Mouse (Mus musculus) midbrain, embryonic 15.5 days (tissue): ENCODE results near the gene Eif1b. TPM values are rescaled to one million over a fixed set of nuclear protein-coding genes. Genes with fewer than 3 reads are reported as not detected.
A peak's percentile ranks its signal among the peaks of the same experiment; 100 is the strongest.

Source experiments
- ATAC-seq: fragments of 200-750 bp; cut with Nextera tagmentation; replicated peaks from 2 replicates; pipeline ENCODE4 v1.8.0; 2017; ENCODE audit warnings: moderate TSS enrichment
- H3K27ac ChIP-seq: fragments of 300-500 bp; sonication (generic); 2 replicates; pipeline ENCODE4 v1.5.1; 2015; ENCODE audit warnings: mild to moderate bottlenecking, inconsistent platforms
- H3K27me3 ChIP-seq: fragments of 300-500 bp; sonication (generic); replicated peaks from 2 replicates; pipeline ENCODE4 v1.6.1; 2015; ENCODE audit warnings: inconsistent platforms
- H3K36me3 ChIP-seq: fragments of 300-500 bp; sonication (generic); replicated peaks from 2 replicates; pipeline ENCODE4 v1.6.1; 2015; ENCODE audit warnings: inconsistent platforms
- H3K4me1 ChIP-seq: fragments of 300-500 bp; sonication (generic); 2 replicates; pipeline ENCODE4 v1.6.1; 2015; ENCODE audit warnings: inconsistent platforms
- H3K4me2 ChIP-seq: fragments of 300-500 bp; sonication (generic); 2 replicates; pipeline ENCODE4 v1.6.1; 2015; ENCODE audit warnings: inconsistent platforms, mild to moderate bottlenecking, moderate library complexity
- H3K4me3 ChIP-seq: fragments of 300-500 bp; sonication (generic); 2 replicates; pipeline ENCODE4 v1.5.1; 2015; ENCODE audit warnings: mild to moderate bottlenecking, inconsistent platforms
- H3K9ac ChIP-seq: fragments of 300-500 bp; sonication (generic); 2 replicates; pipeline ENCODE4 v1.6.1; 2015; ENCODE audit warnings: mild to moderate bottlenecking, inconsistent platforms
- H3K9me3 ChIP-seq: fragments of 300-500 bp; sonication (generic); 2 replicates; pipeline ENCODE4 v1.6.1; 2016; ENCODE audit warnings: inconsistent platforms
- WGBS: fragments of 180-500 bp; shearing (Covaris S2); methylation state at CpG from one replicate; pipeline ENCODE4 v1.1.7; 2015; ENCODE audit warnings: mixed read lengths; 5-methylcytosine and 5-hydroxymethylcytosine counted together
- polyA plus RNA-seq: library from polyadenylated mRNA; unstranded; fragments of >200 nt; fragmentation: Nextera tagmentation; extraction: Ambion mirVana; gene quantifications from 2 replicates; pipeline ENCODE4 v1.2.1, GENCODE M21; 2015

The Eif1b gene
- polyA plus RNA-seq, result 294 and 304 TPM in 2 replicates

- Histone ChIP-seq H3K9me3 (no peaks in the 10 kb centered on the region), H3K27me3 (no peaks in the 10 kb centered on the region), H3K4me2 (peak within 1 kb of the TSS; percentile 62), H3K36me3 (peaks cover 15% of the 10 kb centered on the region; the same call in 1 of the 2 replicates), H3K4me3 (peak within 1 kb of the TSS; percentile 98), H3K27ac (peak within 1 kb of the TSS; percentile 95), H3K9ac (peak within 1 kb of the TSS; percentile 100), H3K4me1 (peaks cover 25% of the 10 kb centered on the region)
- peak; percentile 67 for ATAC-seq
- WGBS, result 2% methylated on average over 19 of the region's 19 CpGs
Observed at GRCm38 (mm10) chr9:120492010-120492399, at the start of gene Eif1b. TSS of gene Eif1b (plus strand) at chr9:120492232.

- Histone ChIP-seq H3K27me3 (no peaks in the 10 kb centered on the region), H3K36me3 (no peaks in the 10 kb centered on the region), H3K27ac (no peak overlapping the region)
Observed at GRCm38 (mm10) chr9:120444642-120445041, 47.4 kb upstream of the Eif1b start.

GRCm38 (mm10) chr9:120449696-120450329, 42.2 kb upstream of the Eif1b start:
- no peaks in the 10 kb centered on the region for H3K27me3 ChIP-seq
- no peak overlapping the region for H3K9ac ChIP-seq
- H3K4me2 ChIP-seq, result no peak overlapping the region
- WGBS, result 88% methylated on average over 6 of the region's 6 CpGs
- no peak overlapping the region for H3K27ac ChIP-seq
- no peaks in the 10 kb centered on the region for H3K9me3 ChIP-seq
- ATAC-seq, result no peak
- no peak overlapping the region for H3K4me3 ChIP-seq
- no peaks in the 10 kb centered on the region for H3K4me1 ChIP-seq
- no peaks in the 10 kb centered on the region for H3K36me3 ChIP-seq

More at GRCm38 (mm10) chr9:120444642-120445041, 47.4 kb upstream of the Eif1b start:
- Histone ChIP-seq H3K9ac (no peak overlapping the region), H3K9me3 (no peaks in the 10 kb centered on the region), H3K4me2 (no peak overlapping the region), H3K4me3 (no peak overlapping the region), H3K4me1 (no peaks in the 10 kb centered on the region)
- 57% methylated on average over 9 of the region's 9 CpGs for WGBS
- no peak for ATAC-seq

- WGBS, result 8% methylated on average over 9 of the region's 9 CpGs
- H3K27me3 ChIP-seq, result no peaks in the 10 kb centered on the region
- no peak overlapping the region for H3K4me3 ChIP-seq
- no peak overlapping the region for H3K9ac ChIP-seq
- peak overlapping the region; percentile 43 for H3K27ac ChIP-seq
- peaks cover 6% of the 10 kb centered on the region; the same call in 1 of the 2 replicates for H3K4me1 ChIP-seq
- no peaks in the 10 kb centered on the region for H3K36me3 ChIP-seq
- peak; percentile 75 for ATAC-seq
- H3K9me3 ChIP-seq, result no peaks in the 10 kb centered on the region
- H3K4me2 ChIP-seq, result no peak overlapping the region
Observed at GRCm38 (mm10) chr9:120455768-120456655, 36.0 kb upstream of the Eif1b start.

GRCm38 (mm10) chr9:120470431-120470830, 21.6 kb upstream of the Eif1b start:
- H3K27ac ChIP-seq, result no peak overlapping the region
- H3K4me1 ChIP-seq, result no peaks in the 10 kb centered on the region
- no peak overlapping the region for H3K4me2 ChIP-seq
- no peak for ATAC-seq
- H3K9ac ChIP-seq, result no peak overlapping the region
- 93% methylated on average over 1 of the region's 1 CpGs for WGBS
- H3K9me3 ChIP-seq, result no peaks in the 10 kb centered on the region
- no peaks in the 10 kb centered on the region for H3K36me3 ChIP-seq
- no peaks in the 10 kb centered on the region; the same call in 1 of the 2 replicates for H3K27me3 ChIP-seq
- H3K4me3 ChIP-seq, result no peak overlapping the region

- H3K9me3 ChIP-seq, result no peaks in the 10 kb centered on the region
- no peak overlapping the region for H3K27ac ChIP-seq
- no peak overlapping the region for H3K4me3 ChIP-seq
- 87% methylated on average over 3 of the region's 3 CpGs for WGBS
- H3K9ac ChIP-seq, result no peak overlapping the region
- H3K4me2 ChIP-seq, result no peak overlapping the region
- no peaks in the 10 kb centered on the region for H3K27me3 ChIP-seq
- no peaks in the 10 kb centered on the region for H3K36me3 ChIP-seq
- ATAC-seq, result no peak
- H3K4me1 ChIP-seq, result no peaks in the 10 kb centered on the region
Observed at GRCm38 (mm10) chr9:120481644-120482043, 10.4 kb upstream of the Eif1b start.

- Histone ChIP-seq H3K27me3 (no peaks in the 10 kb centered on the region), H3K4me1 (no peaks in the 10 kb centered on the region), H3K9ac (no peak overlapping the region), H3K4me2 (no peak overlapping the region), H3K9me3 (no peaks in the 10 kb centered on the region), H3K27ac (no peak overlapping the region), H3K4me3 (no peak overlapping the region), H3K36me3 (no peaks in the 10 kb centered on the region)
- WGBS, result 92% methylated on average over 4 of the region's 4 CpGs
- ATAC-seq, result no peak
Observed at GRCm38 (mm10) chr9:120482382-120482781, 9.7 kb upstream of the Eif1b start.

GRCm38 (mm10) chr9:120483101-120483500, 8.9 kb upstream of the Eif1b start:
- ATAC-seq, result no peak
- Histone ChIP-seq H3K27me3 (no peaks in the 10 kb centered on the region), H3K4me3 (no peak overlapping the region), H3K9me3 (no peaks in the 10 kb centered on the region), H3K36me3 (no peaks in the 10 kb centered on the region), H3K4me2 (no peak overlapping the region), H3K9ac (no peak overlapping the region), H3K27ac (no peak overlapping the region), H3K4me1 (no peaks in the 10 kb centered on the region)
- WGBS, result 75% methylated on average over 8 of the region's 8 CpGs

- Histone ChIP-seq H3K27ac (no peak overlapping the region), H3K36me3 (no peaks in the 10 kb centered on the region), H3K4me1 (no peaks in the 10 kb centered on the region), H3K4me3 (no peak overlapping the region), H3K9ac (no peak overlapping the region), H3K9me3 (no peaks in the 10 kb centered on the region), H3K4me2 (no peak overlapping the region), H3K27me3 (no peaks in the 10 kb centered on the region)
- ATAC-seq, result no peak
- 90% methylated on average over 8 of the region's 8 CpGs for WGBS
Observed at GRCm38 (mm10) chr9:120487076-120487475, 5.0 kb upstream of the Eif1b start.

GRCm38 (mm10) chr9:120491509-120491908, 523 bp upstream of the Eif1b start:
- Histone ChIP-seq H3K4me2 (peak overlapping the region; percentile 62; the same call in 1 of the 2 replicates), H3K4me1 (peaks cover 20% of the 10 kb centered on the region), H3K4me3 (peak overlapping the region; percentile 98), H3K9ac (no peak overlapping the region), H3K36me3 (peaks cover 15% of the 10 kb centered on the region; the same call in 1 of the 2 replicates), H3K27me3 (no peaks in the 10 kb centered on the region), H3K9me3 (no peaks in the 10 kb centered on the region), H3K27ac (peak overlapping the region; percentile 95; the same call in 1 of the 2 replicates)
- 78% methylated on average over 3 of the region's 3 CpGs for WGBS
- ATAC-seq, result no peak

- Histone ChIP-seq H3K9me3 (no peaks in the 10 kb centered on the region), H3K9ac (peak overlapping the region; percentile 100), H3K4me1 (peaks cover 26% of the 10 kb centered on the region), H3K27me3 (no peaks in the 10 kb centered on the region), H3K4me2 (peak overlapping the region; percentile 62), H3K4me3 (peak overlapping the region; percentile 98), H3K36me3 (peaks cover 15% of the 10 kb centered on the region; the same call in 1 of the 2 replicates), H3K27ac (peak overlapping the region; percentile 95)
- peak; percentile 88 for ATAC-seq
- WGBS, result under 1% methylated on average over 66 of the region's 97 CpGs
Observed at GRCm38 (mm10) chr9:120492400-120493351, 644 bp downstream of the Eif1b start.
